Mouse (Mus musculus) CH12.LX (cell line): Measurements from ENCODE around the gene Klk14. TPM values are rescaled to one million over a fixed set of nuclear protein-coding genes. Genes with fewer than 3 reads are reported as not detected.

ENCODE experiments used
- DNase-seq: peaks from one replicate; pipeline ENCODE4 v3.0.0-alpha.2; 2013; ENCODE audit errors: extremely low read depth
- H3K27ac ChIP-seq: 2 replicates; pipeline ENCODE4 v1.5.1; 2012; ENCODE audit warnings: low read depth, mild to moderate bottlenecking, control low read depth, moderate library complexity; ENCODE audit not compliant: insufficient read depth
- H3K27me3 ChIP-seq: replicated peaks from 2 replicates; pipeline ENCODE3; 2012; ENCODE audit warnings: inconsistent platforms
- H3K36me3 ChIP-seq, 2 experiments: replicated peaks in 1 of 2; 2 replicates each; pipeline versions ENCODE3 to v1.6.1; 2012; ENCODE audit warnings: inconsistent platforms in 1 of 2, low read length in 1 of 2, mild to moderate bottlenecking in 1 of 2, mixed read lengths in 1 of 2, moderate library complexity in 1 of 2; ENCODE audit not compliant: control insufficient read depth in 1 of 2, insufficient read depth in 1 of 2
- H3K4me1 ChIP-seq, 2 experiments: 2 replicates each; pipeline ENCODE4 v1.6.1; 2012; ENCODE audit warnings: inconsistent platforms in 1 of 2, moderate library complexity in 1 of 2; ENCODE audit not compliant: insufficient read depth in 2 of 2, control insufficient read depth in 1 of 2
- H3K4me2 ChIP-seq: 2 replicates; pipeline ENCODE4 v1.6.1; 2012; ENCODE audit warnings: low read depth, mild to moderate bottlenecking, control low read depth; ENCODE audit not compliant: poor library complexity, insufficient read depth, severe bottlenecking
- H3K4me3 ChIP-seq, 3 experiments: fragments of 150-350 bp in 1 of 3; sonication (generic) in 1 of 3; replicated peaks in 1 of 3; 2 replicates each; pipeline versions ENCODE3 to v1.5.1; 2011 to 2012; ENCODE audit warnings: low read depth in 2 of 3, low read length in 2 of 3, mild to moderate bottlenecking in 2 of 3, moderate library complexity in 2 of 3, control low read depth in 1 of 3, improper control_type of control experiment in 1 of 3, inconsistent platforms in 1 of 3, mixed read lengths in 1 of 3; ENCODE audit not compliant: poor library complexity in 1 of 3
- H3K79me2 ChIP-seq: replicated peaks from 2 replicates; pipeline ENCODE4 v1.6.1; 2012; ENCODE audit warnings: mild to moderate bottlenecking, moderate library complexity; ENCODE audit not compliant: control insufficient read depth, poor library complexity, insufficient read depth, severe bottlenecking; ENCODE audit errors: extremely low read depth
- H3K9ac ChIP-seq: 2 replicates; pipeline ENCODE4 v1.6.1; 2012; ENCODE audit warnings: low read depth, mild to moderate bottlenecking, control low read depth, moderate library complexity; ENCODE audit not compliant: insufficient read depth
- H3K9me3 ChIP-seq: replicated peaks from 2 replicates; pipeline ENCODE3; 2012; ENCODE audit warnings: low read length, inconsistent platforms, mixed read lengths
- BHLHE40 ChIP-seq: IDR thresholded peaks from 2 replicates; pipeline ENCODE4 v1.6.1; 2011; ENCODE audit warnings: mild to moderate bottlenecking, low read depth, low read length, improper control_type of control experiment
- CHD1 ChIP-seq: IDR thresholded peaks from 2 replicates; pipeline ENCODE4 v1.6.1; 2012; ENCODE audit warnings: low read depth, low read length, improper control_type of control experiment, inconsistent platforms
- JUN ChIP-seq: IDR thresholded peaks from 2 replicates; pipeline ENCODE4 v1.6.1; 2011; ENCODE audit warnings: low read depth, mild to moderate bottlenecking, low read length, improper control_type of control experiment, moderate library complexity; ENCODE audit not compliant: insufficient read depth
- JUND ChIP-seq: conservative IDR thresholded peaks from 2 replicates; pipeline ENCODE4 v1.6.1; 2011; ENCODE audit warnings: low read depth, low read length, improper control_type of control experiment
- MAFK ChIP-seq: IDR thresholded peaks from 2 replicates; pipeline ENCODE4 v1.6.1; 2011; ENCODE audit warnings: low read length, improper control_type of control experiment; ENCODE audit not compliant: insufficient replicate concordance
- MAZ ChIP-seq: IDR thresholded peaks from 2 replicates; pipeline ENCODE4 v1.6.1; 2012; ENCODE audit warnings: low read depth, mild to moderate bottlenecking, inconsistent platforms, low read length, improper control_type of control experiment, moderate library complexity
- MEF2A ChIP-seq: IDR thresholded peaks from 2 replicates; pipeline ENCODE4 v1.6.1; 2014; ENCODE audit warnings: low read depth, mild to moderate bottlenecking, inconsistent platforms, low read length, improper control_type of control experiment, borderline replicate concordance
- MYC ChIP-seq: IDR thresholded peaks from 2 replicates; pipeline ENCODE4 v1.6.1; 2011; ENCODE audit warnings: low read depth, mild to moderate bottlenecking, improper control_type of control experiment, low read length
- PAX5 ChIP-seq: IDR thresholded peaks from 2 replicates; pipeline ENCODE4 v1.6.1; 2012; ENCODE audit warnings: low read length, inconsistent platforms, mixed read lengths
- POLR2AphosphoS2 ChIP-seq: IDR thresholded peaks from 2 replicates; pipeline ENCODE4 v1.6.1; 2011; ENCODE audit warnings: low read depth, low read length, improper control_type of control experiment
- RCOR1 ChIP-seq: conservative IDR thresholded peaks from 2 replicates; pipeline ENCODE4 v1.6.1; 2012; ENCODE audit warnings: low read depth, mild to moderate bottlenecking, inconsistent platforms, low read length, improper control_type of control experiment
- SIN3A ChIP-seq: IDR thresholded peaks from 2 replicates; pipeline ENCODE4 v1.6.1; 2012; ENCODE audit warnings: low read length, improper control_type of control experiment, inconsistent platforms
- TCF12 ChIP-seq: IDR thresholded peaks from 2 replicates; pipeline ENCODE4 v1.6.1; 2014; ENCODE audit warnings: low read depth, mild to moderate bottlenecking, inconsistent platforms, low read length, improper control_type of control experiment
- USF1 ChIP-seq: IDR thresholded peaks from 2 replicates; pipeline ENCODE4 v1.6.1; 2014; ENCODE audit warnings: low read depth, mild to moderate bottlenecking, inconsistent platforms, low read length, improper control_type of control experiment
- USF2 ChIP-seq: conservative IDR thresholded peaks from 2 replicates; pipeline ENCODE4 v1.6.1; 2011; ENCODE audit warnings: low read depth, low read length, improper control_type of control experiment
- ZC3H11A ChIP-seq: IDR thresholded peaks from 2 replicates; pipeline ENCODE4 v1.6.1; 2012; ENCODE audit warnings: low read depth, mild to moderate bottlenecking, inconsistent platforms, low read length, improper control_type of control experiment
- ZMIZ1 ChIP-seq: IDR thresholded peaks from 2 replicates; pipeline ENCODE4 v1.6.1; 2012; ENCODE audit warnings: low read depth, mild to moderate bottlenecking, inconsistent platforms, low read length, improper control_type of control experiment
- dilution Hi-C: fragments of 300-500 bp; cut with MboI; formaldehyde crosslinking; loops from 2 replicates; pipeline ENCODE4 v1.14.3; 2020; ENCODE audit warnings: low sequenced_read_pairs; ENCODE audit not compliant: extremely low pct_unique_long_range_greater_than_20kb, extremely low pct_ligation_motif_present
- in situ Hi-C: fragments of 300-500 bp; cut with MboI; formaldehyde crosslinking; loops from 3 replicates; pipeline ENCODE4 v1.14.3; 2019; ENCODE audit warnings: low sequenced_read_pairs, low pct_ligation_motif_present, low pct_unique_long_range_greater_than_20kb, mixed read lengths
- polyA plus RNA-seq: library from polyadenylated mRNA; unstranded; fragments of >175 nt; gene quantifications from 2 replicates; pipeline ENCODE4 v1.2.1, GENCODE M21; 2012; ENCODE audit warnings: low read depth; ENCODE audit not compliant: insufficient read length
- total RNA-seq, 2 experiments: library from RNA; depleted of rRNA; stranded (reverse); fragments of 300-350 nt in 1 of 2; fragments of >200 nt in 1 of 2; gene quantifications; 2 replicates each; pipeline ENCODE4 v1.2.3; 2012 to 2014

The Klk14 gene
- total and polyA plus RNA-seq, 3 experiments: not detected

- H3K27ac ChIP-seq: no peak overlapping the region
- dilution Hi-C loops (no loop called here), in situ Hi-C loops (no loop called here)
Measured at GRCm38 (mm10) chr7:43672581-43673260, 17.5 kb upstream of the Klk14 start.

DNA sequence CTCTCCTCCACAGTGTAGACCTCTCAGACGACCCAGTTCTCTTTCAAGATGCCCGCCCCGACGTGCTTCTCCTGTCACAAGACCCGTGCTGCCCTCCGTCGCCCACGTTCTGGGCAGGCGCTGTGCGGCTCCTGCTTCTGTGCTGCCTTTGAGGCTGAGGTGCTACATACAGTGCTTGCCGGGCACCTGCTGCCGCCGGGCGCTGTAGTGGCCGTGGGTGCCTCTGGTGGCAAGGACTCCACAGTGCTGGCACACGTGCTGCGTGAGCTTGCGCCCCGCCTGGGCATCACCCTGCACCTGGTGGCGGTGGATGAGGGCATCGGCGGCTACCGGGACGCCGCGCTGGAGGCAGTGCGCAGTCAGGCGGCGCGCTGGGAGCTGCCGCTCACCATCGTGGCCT lies 15.1 kb upstream of the Klk14 start:
- dilution Hi-C loops: no loop called here
- Histone ChIP-seq H3K4me2 (no peak overlapping the region), H3K27me3 (no peaks in the 10 kb centered on the region), H3K4me1 (peaks cover 7 to 18% of the 10 kb centered on the region in 2 experiments; a peak in 2 of 4 replicates), H3K9me3 (peaks cover 12% of the 10 kb centered on the region)
- in situ Hi-C loops: no loop called here
- TF ChIP-seq MAFK (no peak), RCOR1 (no peak), CHD1 (no peak), MYC (no peak), USF2 (no peak), ZMIZ1 (no peak), USF1 (no peak), MAZ (no peak), MEF2A (no peak), POLR2AphosphoS2 (no peak), PAX5 (no peak), JUND (no peak), ZC3H11A (no peak), TCF12 (no peak), BHLHE40 (no peak), JUN (no peak)
- TF ChIP-seq, all 38 proteins: peak for 0
- Histone ChIP-seq H3K4me3 (no peak overlapping the region), H3K27ac (no peak overlapping the region), H3K9ac (no peak overlapping the region), H3K36me3 (peaks cover 25 to 46% of the 10 kb centered on the region in 2 experiments), H3K79me2 (no peaks in the 10 kb centered on the region)
- DNase-seq: no peak

More at GRCm38 (mm10) chr7:43672581-43673260, 17.5 kb upstream of the Klk14 start:
- H3K79me2 ChIP-seq: no peaks in the 10 kb centered on the region
- no peaks in the 10 kb centered on the region for H3K27me3 ChIP-seq
- H3K4me1 ChIP-seq: peaks cover 21 to 41% of the 10 kb centered on the region in 2 experiments; a peak in 3 of 4 replicates
- H3K9ac ChIP-seq: peak overlapping the region; percentile 81
- peaks cover 24 to 39% of the 10 kb centered on the region in 2 experiments for H3K36me3 ChIP-seq
- H3K9me3 ChIP-seq: peaks cover 12% of the 10 kb centered on the region
- TF ChIP-seq PAX5 (no peak), SIN3A (0 out of 2 replicates have a peak, but pooled peaks have one; percentile 55)
- peak overlapping the region; percentile 92 for H3K4me2 ChIP-seq
- peak overlapping the region; percentile 61 to 69 (median 66) for H3K4me3 ChIP-seq
- DNase-seq: no peak
